Mouse (Mus musculus): ENCODE results near the gene Fadd. TPM values are rescaled to one million over a fixed set of nuclear protein-coding genes. Genes with fewer than 3 reads are reported as not detected.

Fadd gene
- 8.3 and 10.0 TPM in 2 replicates for polyA plus RNA-seq (2015; fragmentation: Nextera tagmentation; extraction: Ambion mirVana)

- DNase-seq (ENCODE audit: low spot score), result peak; percentile 97
Measured at GRCm38 (mm10) chr7:144582284-144582980, at the start of gene Fadd. Gene Fadd (minus strand): TSS chr7:144582463.

GRCm38 (mm10) chr7:144630622-144631021, 48.4 kb upstream of the Fadd start:
- no peak for DNase-seq (ENCODE audit: low spot score)

DNA sequence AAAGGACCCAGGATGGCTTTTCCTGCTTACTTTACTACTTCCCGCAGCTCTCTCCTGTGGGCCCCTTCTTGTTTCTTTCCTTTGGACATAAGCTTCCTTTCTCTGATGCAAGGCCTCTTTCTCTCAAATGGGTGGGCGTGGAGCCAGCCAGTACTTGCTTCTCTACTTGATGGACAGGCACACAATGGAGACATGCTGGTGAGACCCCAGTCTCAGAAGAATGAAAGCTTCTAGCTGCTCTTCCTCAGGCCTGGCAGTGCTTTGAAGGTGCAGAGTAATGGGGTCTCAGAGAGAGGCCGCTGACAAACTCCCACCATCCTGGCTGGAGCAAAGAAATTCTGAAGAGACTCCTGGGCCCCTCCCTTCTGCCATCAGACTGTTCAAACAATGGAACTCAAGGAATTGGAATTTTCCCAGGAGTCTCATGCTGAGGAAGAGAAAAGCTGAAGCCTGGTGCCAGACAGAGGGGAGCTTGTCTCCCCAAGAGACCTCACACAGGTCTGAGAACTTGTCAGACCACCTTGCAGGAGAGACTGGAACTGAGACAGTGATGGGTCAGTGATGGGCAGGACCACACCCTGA, 46.2 kb upstream of the Fadd start:
- DNase-seq (ENCODE audit: low spot score), result no peak

- no peak for DNase-seq (ENCODE audit: low spot score)
Measured at GRCm38 (mm10) chr7:144627606-144628333, 45.5 kb upstream of the Fadd start.

DNA sequence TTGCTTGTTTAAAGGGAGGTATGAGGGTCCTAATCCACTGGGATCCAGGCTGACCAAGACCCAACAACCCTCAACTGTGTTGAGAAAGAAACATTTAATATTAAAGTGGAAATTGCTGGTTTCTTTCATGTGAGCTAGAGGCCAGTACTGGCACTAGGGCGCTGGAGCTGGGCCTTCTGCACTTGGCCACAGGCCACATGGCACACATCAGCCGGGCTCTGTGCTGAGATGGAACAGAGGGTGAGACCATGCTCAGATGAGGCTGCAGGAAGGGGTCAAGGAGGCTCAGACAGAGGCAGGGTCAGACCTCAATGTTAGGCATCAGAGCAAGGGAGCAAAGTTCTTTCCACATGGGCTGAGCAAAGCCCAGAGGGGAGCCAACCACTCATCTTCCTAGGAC, 43.8 kb upstream of the Fadd start:
- DNase-seq (ENCODE audit: low spot score), result no peak

DNA sequence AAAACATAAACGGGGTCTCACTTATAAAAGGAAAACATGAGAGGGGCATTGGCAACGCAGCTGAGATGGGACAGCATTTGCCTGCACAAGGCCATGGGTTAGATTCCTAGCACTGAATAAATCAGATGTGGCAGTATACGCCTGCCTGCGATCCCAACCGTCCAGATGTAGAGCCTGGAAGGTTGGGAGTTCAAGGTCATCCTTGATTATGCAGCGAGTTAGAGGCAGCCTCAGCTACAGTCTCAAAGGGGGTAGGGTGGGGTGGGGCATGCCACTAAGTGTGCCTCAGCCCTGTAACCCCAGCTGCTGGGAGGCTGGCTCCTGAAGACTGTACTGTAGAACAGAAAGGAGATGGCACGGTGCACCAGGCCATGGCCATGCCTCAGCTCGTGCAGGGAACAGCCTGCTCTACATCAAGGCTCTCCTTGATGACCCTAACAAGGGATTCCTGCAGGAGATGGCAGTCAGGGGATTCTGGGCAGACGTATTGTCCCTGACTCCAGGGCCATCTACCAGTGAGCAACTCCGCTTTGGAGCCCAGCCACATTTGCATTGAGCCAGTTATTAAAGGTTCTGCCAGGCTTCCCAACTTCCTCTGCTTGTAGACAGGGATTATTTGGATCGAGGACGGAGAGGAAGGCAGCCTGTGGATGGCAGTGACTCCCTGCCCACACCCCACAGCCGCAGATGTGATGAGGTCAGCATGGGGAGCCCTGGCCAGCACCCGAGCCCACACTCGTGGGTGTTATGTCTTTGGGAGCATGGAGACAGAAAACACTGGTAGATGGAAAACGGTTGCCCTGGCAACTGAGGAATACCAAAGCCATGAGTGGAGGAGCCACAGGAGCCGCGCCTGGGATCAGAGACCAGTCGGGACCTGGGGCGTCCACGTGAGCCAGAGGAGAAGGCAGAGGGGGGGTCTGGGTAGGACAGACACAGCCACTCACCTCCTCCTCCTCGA, 38.7 kb upstream of the Fadd start:
- DNase-seq (ENCODE audit: low spot score), result no peak

GRCm38 (mm10) chr7:144620315-144620714, 38.1 kb upstream of the Fadd start:
- DNase-seq (ENCODE audit: low spot score), result no peak

GRCm38 (mm10) chr7:144615343-144615742, 33.1 kb upstream of the Fadd start:
- no peak for DNase-seq (ENCODE audit: low spot score)

DNA sequence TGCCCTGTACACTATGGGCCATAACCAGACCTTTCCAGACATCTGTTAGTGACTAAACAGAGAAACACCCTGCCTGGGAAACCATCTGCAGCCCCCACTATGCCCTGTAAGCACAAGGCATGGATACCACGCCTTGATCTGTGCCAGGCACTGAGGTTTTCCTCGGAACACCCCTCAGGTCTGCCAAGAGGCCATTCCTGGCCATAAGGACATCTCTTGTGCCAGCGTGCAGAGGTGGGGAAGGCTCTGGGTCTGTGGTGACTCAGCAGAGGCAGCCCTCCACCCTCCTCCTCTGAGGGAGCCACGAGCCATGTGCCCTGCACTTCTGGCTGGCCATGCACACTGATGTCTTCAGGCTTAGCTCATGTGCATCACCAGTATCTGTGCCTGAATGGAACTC, 30.6 kb upstream of the Fadd start:
- DNase-seq (ENCODE audit: low spot score), result no peak

- DNase-seq (ENCODE audit: low spot score), result no peak
Measured at GRCm38 (mm10) chr7:144612351-144612750, 30.1 kb upstream of the Fadd start.

DNA sequence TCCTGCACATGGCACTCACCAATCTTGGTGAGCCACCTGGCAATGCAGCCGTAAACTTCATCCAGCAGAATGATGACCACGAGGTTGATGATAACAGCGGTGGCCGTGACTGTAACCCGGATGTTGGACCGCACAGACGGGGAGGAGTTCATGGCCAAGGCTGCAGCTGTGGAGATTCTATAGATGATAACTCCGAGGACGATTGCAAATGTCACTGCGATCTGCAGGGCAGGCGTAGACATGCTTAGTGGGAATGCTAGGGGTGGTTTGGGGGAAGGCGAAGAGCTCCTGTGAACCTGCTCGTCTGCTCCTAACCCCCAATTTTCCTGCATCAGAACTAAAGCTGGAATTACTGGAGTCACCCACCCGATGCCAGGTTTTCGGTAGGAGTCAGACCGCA, 29.3 kb upstream of the Fadd start:
- DNase-seq (ENCODE audit: low spot score), result no peak

DNA sequence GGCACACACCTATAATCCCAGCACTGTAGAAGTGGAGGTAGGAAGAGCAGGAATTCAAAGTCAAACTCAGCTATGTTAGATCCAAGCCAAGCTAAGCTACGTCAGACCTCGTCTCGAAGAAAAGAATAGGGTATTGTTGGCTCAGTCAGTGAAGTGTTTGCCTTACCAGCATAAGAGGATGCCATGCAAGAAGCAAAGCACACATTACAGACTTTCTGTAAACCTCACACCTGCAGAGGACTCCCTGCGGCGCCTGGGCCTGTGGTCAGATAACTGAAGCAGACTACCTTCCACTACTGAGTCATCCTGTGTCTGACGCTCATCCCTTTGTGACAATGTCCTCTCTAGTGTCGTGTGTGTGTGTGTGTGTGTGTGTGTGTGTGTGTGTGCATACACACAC, 27.3 kb upstream of the Fadd start:
- DNase-seq (ENCODE audit: low spot score), result no peak

- no peak for DNase-seq (ENCODE audit: low spot score)
Measured at GRCm38 (mm10) chr7:144607862-144608261, 25.6 kb upstream of the Fadd start.

- DNase-seq (ENCODE audit: low spot score), result no peak
Measured at GRCm38 (mm10) chr7:144604735-144605134, 22.5 kb upstream of the Fadd start.

DNA sequence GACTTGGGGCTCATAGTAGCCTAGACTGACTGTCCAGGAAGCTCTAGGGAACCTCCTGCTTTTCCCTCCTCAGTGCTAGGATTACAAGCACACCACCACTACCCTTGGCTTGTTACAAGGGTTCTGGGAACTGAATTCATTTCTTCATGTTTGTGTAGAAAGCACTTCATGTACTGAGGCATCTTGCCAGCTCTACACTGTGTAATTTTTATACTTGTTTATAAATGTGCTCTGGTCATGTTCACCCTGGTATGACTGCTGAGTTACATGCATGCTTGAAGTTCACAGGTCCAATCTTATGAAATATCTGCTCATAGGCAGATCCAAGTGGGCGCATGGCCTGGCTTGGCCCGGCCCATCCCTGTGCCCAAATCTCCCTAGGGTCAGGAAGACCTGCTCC, 22.0 kb upstream of the Fadd start:
- no peak for DNase-seq (ENCODE audit: low spot score)

- DNase-seq (ENCODE audit: low spot score), result no peak
Measured at GRCm38 (mm10) chr7:144600333-144600900, 18.2 kb upstream of the Fadd start.

GRCm38 (mm10) chr7:144589508-144589907, 7.2 kb upstream of the Fadd start:
- no peak for DNase-seq (ENCODE audit: low spot score)

DNA sequence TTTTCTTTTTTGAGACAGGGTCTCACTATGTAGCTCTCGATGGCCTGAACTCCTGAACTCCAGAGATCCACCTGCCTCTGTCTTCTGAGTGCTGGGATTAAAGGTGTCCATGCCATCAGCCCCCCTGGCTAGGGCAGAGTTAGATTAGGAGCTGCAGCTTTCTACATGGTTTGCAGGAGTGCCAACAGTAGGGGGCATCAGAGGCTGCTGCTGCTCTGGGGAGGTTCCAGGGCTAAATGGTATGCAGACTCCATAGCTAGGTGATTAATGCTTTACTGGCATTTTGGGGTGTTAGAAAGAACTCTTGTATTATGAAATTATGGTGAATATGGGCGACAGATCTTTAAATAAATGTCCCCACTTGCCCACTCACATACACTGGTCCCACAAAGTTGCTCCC, 5.0 kb upstream of the Fadd start:
- peak; percentile 18 for DNase-seq (ENCODE audit: low spot score)

DNA sequence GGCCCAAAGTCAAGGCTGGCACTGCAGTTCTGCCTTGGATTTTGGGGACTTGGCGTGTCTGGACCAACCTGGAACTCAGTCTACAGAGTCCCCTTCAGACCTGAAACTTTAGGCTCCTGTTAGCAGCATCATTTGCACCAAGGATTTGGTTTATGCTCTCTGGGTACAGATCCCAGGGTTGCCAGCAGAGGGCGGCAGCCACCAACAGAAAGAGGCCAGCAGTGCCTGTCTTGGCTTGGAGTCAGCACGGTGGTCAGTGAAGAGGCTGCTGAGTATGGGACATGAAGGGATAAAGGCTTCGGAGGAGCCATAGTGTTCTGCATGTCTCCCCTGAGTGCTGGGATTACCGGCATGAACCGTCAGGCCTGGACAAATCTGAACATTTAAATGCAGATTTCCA, 3.4 kb upstream of the Fadd start:
- peak; percentile 47 for DNase-seq (ENCODE audit: low spot score)

DNA sequence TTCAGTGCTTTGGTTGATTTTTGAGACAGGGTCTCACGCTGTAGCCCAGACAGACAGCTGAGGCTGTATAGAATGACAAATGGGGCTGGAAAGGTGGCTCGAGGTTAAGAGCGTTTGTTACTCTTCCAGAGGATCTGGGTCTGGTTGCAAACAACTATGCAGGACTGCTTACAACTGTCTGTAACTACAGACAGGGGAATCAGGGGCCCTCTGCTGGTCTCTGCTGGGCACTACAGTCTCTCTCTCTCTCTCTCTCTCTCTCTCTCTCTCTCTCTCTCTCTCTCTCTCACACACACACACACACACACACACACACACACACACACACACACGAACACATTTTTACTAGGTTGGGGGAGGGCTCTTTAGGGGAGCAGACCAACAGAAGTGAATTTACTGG, 1.4 kb upstream of the Fadd start:
- DNase-seq (ENCODE audit: low spot score), result peak; percentile 71
